Mouse (Mus musculus): Measurements from ENCODE around the gene Fbxw7.

Gene Fbxw7

DNA sequence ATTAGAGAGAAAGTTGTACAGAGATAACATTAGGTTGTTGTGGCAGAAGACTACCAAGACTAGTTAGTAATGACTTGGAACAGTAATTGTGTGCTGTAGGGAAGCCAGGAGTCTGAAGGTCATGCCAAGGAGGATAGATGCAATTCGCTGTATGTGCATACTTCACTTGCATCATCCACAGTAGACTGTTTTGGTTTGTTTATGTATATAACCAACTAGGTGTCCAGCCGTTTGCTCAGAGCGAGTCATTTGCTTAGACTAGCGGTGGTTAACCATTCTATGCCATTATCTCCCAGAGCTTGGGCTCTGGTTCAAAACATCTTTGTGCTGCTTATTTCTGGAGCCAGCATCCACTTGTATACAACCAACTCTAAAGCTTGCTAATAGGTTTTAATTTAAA is 134.3 kb downstream of the Fbxw7 start:
- no peak for DNase-seq (ENCODE audit: low spot score in 2 of 2)

- no peak for DNase-seq (ENCODE audit: low spot score in 2 of 2)
Measured at GRCm38 (mm10) chr3:84951698-84952097, 136.6 kb downstream of the Fbxw7 start.

DNA sequence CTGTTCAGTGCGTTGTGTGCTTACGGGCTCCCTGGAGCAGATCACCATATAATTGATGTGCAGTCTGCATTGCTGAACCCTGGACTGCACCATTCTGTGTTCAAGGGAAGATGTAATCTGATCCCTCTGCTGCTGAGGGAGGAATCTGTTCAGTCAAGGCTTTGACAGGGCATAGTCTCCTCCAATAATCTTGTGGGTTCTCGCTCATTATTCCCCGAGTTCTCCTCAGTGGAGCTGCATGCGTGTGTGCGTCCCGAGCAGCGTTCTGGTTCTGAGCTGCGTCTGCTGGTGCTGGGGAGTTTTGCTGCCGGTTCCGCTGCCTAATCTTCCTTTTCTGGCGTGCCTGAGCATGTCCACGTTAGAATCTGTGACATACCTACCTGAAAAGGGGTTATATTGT is 137.1 kb downstream of the Fbxw7 start:
- peak; percentile 61 to 64 for DNase-seq (ENCODE audit: low spot score in 2 of 2)

- DNase-seq (ENCODE audit: low spot score in 2 of 2): no peak
Measured at GRCm38 (mm10) chr3:84952585-84953187, 137.6 kb downstream of the Fbxw7 start.

DNA sequence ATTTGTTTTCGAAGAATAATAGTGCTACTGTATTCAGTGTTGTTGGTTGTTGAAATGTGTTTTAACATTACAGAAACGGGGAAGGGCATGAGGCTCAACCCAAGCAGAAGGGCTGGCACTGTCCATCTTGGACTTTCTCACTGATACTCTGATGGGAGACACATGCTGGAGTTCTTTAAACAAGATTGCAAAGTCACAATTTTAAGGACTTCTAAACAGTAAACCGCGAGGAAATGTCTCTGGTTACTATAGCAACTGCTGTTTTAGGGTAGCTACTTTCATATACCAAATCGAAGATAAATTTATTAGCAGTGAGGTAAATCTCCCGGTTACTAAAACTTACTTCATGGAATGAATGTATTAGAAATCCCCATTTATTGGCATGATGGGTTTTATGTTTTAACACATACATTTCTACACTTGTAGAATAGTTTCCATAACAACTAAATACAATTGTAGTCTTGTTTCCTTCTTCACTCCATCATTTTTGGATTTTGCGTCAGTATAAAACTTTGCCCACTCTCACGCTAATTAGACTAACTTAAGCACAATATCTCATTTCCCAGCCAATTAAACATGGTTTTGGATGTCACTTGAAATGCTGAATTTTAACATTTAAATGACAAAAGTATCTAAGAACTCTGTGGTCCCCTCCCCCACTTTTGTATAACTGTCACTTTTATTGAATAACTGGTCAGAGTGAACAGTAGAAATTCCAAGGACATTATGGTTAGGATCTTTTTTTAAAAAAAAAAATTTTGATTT is 140.1 kb downstream of the Fbxw7 start:
- no peak for DNase-seq (ENCODE audit: low spot score in 2 of 2)

DNA sequence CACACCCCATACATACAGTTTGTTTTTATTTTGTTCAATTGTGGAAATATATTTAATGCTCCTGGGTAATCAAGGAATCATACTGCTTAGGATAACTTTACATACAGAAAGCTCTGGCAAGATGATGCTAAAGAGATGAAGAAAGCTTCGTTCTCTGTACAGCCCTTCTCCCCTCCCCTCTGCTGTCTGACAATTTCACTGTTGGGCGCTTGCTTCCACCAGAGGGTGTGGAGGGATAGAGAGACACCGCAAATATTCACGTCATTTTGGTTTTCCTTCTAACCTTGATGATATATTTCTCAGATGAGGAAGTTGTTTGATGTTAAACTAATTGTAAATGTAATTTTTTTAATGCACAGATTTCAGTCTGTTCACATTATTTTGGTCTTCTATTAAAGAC is 140.8 kb downstream of the Fbxw7 start:
- DNase-seq (ENCODE audit: low spot score in 2 of 2): no peak

GRCm38 (mm10) chr3:84965156-84965555 is 150.1 kb downstream of the Fbxw7 start:
- no peak for DNase-seq (ENCODE audit: low spot score in 2 of 2)

DNA sequence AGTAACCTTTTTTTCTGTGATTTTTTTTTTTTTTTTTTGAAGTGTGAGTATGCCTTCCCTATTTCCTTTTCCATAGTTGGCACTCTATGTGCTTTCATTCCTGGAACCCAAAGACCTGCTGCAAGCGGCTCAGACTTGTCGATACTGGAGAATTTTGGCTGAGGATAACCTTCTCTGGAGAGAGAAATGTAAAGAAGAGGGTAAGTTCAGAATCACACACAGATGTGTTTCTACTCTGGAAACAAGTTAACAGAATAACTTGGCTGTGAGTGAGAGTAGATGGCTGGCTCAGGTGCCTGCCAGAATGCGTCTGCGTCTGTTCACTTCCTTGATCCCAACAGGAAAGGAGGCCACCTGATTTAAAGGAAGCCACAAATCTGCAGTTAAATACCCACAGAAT is 152.3 kb downstream of the Fbxw7 start:
- DNase-seq (ENCODE audit: low spot score in 2 of 2): no peak

- DNase-seq (ENCODE audit: low spot score in 2 of 2): no peak
Measured at GRCm38 (mm10) chr3:84971561-84971960, 156.5 kb downstream of the Fbxw7 start.

DNA sequence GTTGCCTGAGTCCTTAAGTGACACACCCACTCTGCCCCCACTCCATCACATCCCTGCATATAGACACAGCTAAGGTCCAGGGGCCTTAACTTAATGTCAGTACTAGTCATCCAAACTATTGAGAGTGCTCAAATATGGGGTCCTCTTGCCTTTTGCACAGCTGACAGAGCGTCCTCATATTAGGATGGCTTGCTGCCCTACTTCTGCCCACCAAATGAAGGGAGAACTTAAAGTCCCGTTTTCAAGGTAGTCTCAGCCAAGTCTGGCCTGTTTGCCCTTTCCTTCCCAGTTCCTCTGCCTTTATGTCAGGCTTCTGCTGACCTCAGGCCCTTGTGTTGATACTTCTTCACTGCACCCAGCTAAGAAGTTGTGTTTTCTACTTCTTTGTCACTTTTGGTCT is 157.8 kb downstream of the Fbxw7 start:
- DNase-seq (ENCODE audit: low spot score in 2 of 2): no peak

DNA sequence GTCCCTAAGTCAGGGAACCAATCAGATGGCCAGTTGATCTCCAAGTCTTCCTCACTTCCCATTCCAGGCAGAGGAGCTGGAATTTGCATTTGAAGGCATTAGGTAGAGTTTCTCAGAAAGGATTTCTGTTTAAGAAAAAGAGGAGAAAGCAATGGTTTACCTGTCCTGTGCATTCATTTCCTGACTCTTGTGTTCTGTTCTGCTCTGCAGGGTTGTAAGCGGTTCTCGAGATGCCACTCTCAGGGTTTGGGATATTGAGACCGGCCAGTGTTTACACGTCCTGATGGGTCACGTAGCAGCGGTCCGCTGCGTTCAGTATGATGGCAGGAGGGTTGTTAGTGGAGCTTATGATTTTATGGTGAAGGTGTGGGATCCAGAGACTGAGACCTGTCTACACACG is 159.1 kb downstream of the Fbxw7 start:
- DNase-seq (ENCODE audit: low spot score in 2 of 2): no peak

GRCm38 (mm10) chr3:84978676-84979075 is 163.6 kb downstream of the Fbxw7 start:
- no peak for DNase-seq (ENCODE audit: low spot score in 2 of 2)

GRCm38 (mm10) chr3:84980158-84980557 is 165.1 kb downstream of the Fbxw7 start:
- DNase-seq (ENCODE audit: low spot score in 2 of 2): no peak

DNA sequence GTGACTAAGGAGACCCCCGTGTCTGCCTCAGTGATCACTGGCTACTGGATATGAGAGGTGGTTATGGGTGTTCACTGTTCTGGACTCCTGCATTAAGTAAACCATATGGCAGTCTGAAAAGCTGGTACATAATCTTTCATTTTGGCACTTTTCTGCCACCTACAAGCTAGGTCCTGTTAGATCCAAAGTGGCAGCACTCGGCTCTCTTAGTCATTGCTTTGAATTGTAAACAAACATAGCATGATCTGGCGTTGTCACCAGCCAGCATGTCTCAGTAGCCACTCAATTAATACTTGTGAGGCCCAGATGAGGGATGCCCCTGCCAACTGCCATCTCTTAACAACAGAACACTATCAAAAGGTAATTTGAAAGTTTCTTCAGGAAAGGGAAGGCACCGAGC is 167.6 kb downstream of the Fbxw7 start:
- no peak for DNase-seq (ENCODE audit: low spot score in 2 of 2)

GRCm38 (mm10) chr3:84985121-84985625 is 170.1 kb downstream of the Fbxw7 start:
- peak in 1 of 2 experiments; percentile 16 for DNase-seq (ENCODE audit: low spot score in 2 of 2)

DNA sequence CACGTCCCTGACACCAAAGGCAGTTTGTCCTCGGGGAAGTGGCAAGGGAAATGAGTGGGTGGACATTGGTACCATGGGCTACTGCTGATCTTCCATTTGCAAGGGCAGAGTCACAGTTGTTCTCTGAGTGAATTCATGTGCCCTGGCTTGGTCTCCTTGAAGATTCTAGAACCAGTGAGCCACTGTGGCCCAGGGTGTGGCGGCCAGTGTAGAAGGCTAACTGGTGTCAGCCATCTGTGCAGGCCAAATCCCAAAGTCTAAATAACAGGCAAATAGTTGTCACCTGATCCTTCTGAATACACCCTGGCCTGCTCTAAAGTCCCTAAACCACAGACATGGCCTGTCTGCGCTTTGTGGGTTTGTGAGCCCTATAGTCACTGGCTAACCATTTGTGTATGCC is 173.8 kb downstream of the Fbxw7 start:
- DNase-seq (ENCODE audit: low spot score in 2 of 2): no peak

DNA sequence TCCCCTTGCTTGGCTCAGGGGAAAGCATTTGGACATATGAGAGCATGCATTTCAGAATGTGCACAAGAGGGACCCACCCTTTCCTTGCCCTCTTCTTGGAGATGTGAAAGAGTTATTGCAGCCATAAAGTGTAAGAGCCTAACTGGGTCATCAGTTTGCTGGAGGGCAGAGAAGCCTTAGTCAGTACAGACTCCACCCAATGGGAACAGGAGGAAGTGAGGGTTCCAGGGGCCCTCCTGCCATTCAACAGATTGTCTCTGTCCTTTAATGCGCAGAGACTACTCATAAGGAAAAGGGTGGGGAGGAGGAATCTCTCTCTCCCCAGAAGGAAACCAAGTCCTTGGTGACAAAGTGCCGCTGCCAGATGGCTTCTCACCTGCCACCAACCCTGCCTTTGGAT is 190.2 kb downstream of the Fbxw7 start:
- DNase-seq (ENCODE audit: low spot score in 2 of 2): no peak

- no peak for DNase-seq (ENCODE audit: low spot score in 2 of 2)
Measured at GRCm38 (mm10) chr3:85012889-85013288, 197.8 kb downstream of the Fbxw7 start.

DNA sequence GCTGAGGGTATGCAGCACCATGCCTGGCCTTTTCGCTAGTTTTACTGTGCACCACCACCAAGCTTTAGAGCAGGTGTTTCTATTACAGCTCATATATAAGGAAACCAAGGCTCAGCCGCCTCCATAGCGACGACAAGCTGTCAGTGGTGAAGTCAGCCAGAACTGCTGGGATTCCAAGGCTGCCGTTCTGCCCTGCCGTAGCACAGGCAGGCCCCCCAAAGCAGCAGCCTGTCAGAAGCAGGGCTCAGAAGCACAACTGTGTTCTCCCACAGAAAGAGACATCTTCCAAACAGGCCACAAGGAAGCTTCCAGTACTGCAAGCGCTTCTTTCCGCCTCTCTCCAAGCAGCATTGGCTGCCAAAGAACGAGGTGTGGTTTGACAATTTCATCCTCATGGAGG is 200.6 kb downstream of the Fbxw7 start:
- DNase-seq (ENCODE audit: low spot score in 2 of 2): no peak

GRCm38 (mm10) chr3:85020137-85020536 is 205.1 kb downstream of the Fbxw7 start:
- no peak for DNase-seq (ENCODE audit: low spot score in 2 of 2)

DNA sequence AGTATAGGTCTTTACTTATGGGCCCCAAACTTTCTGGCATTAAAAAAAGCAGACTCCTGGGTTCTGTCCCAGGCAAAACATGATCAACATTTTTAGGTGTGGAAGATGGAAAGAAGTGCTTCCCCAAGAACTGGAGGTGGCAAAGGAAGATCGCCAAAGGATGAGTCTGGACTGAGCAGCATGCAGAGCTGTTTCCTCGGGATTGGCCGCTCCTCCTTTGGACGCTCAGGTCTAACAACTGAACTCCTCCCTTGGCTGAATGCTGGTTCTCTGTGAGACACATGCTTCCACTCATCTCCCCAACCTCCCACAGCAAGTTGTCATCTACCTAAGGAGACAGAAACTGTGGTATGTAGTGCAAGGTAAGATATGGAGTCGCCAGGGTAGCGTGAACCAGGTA is 206.7 kb downstream of the Fbxw7 start:
- no peak for DNase-seq (ENCODE audit: low spot score in 2 of 2)

GRCm38 (mm10) chr3:85022800-85023199 is 207.7 kb downstream of the Fbxw7 start:
- DNase-seq (ENCODE audit: low spot score in 2 of 2): no peak

- DNase-seq (ENCODE audit: low spot score in 2 of 2): no peak
Measured at GRCm38 (mm10) chr3:85024237-85024636, 209.2 kb downstream of the Fbxw7 start.

All from heart, adult 9 months (tissue).